9 mouse cellular contexts compared by ENCODE assay signal in the genomic region with DNA sequence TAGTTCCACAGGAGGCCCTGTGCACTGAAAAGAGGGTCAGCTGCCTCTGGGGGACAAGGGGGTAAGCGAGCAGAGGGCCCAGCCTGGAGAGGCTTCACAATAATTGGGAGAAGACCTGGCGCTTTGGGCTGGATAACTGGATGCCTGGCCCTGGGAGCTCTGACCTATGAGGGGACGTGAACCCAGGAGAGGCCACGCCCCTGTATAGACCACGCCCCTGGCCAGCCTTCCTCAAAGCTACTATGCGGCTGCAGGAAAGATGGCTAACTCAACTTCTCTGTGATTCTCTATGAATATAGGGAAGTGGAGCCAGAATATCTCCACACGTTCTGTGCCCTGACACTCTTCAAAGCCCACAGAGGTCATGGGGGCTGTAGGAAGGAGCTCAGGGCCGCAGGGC. TPM values are rescaled to one million over a fixed set of nuclear protein-coding genes. Genes with fewer than 3 reads are reported as not detected.
A peak's percentile ranks its signal among the peaks of the same experiment; 100 is the strongest.
DNase-seq lines count a peak whose midpoint lies in the region; ATAC-seq and TF ChIP-seq lines count a peak whose summit lies in the region.
"Had no signal": no experiment of that assay in that cellular context is flagged by ENCODE, and none has a peak within 500 bp of the region (broad histone marks: within the 10 kb centered on the region; RNA-seq: fewer than 3 reads in every experiment).

No protein-coding gene starts in this region.

- H3K27ac ChIP-seq in heart, embryonic 13.5 days (replicated peaks), result peak overlapping the region; percentile 42; the same call in 1 of the 2 replicates
- H3K27ac ChIP-seq in thymus, adult 2 months (ENCODE audit: control insufficient read depth, insufficient read depth, low read length), result no peak overlapping the region
- H3K27ac ChIP-seq in limb, embryonic 11.5 days (replicated peaks; ENCODE audit: low read depth, low read length), result no peak overlapping the region

- no peaks in the 10 kb centered on the region for H3K27me3 ChIP-seq in heart, embryonic 13.5 days (replicated peaks)
- H3K27me3 ChIP-seq in thymus, adult 2 months (ENCODE audit: control insufficient read depth, insufficient read depth, low read length), result no peaks in the 10 kb centered on the region
- H3K27me3 ChIP-seq in limb, embryonic 11.5 days (ENCODE audit: control insufficient read depth, insufficient read depth, low read length), result no peaks in the 10 kb centered on the region

- peak overlapping the region; percentile 38 for H3K4me2 ChIP-seq in heart, embryonic 13.5 days
- no peak overlapping the region for H3K4me2 ChIP-seq in limb, embryonic 11.5 days (ENCODE audit: low read depth, severe bottlenecking)

- no peak for DNase-seq in heart, adult 8-10 months (ENCODE audit: low spot score)
- DNase-seq in thymus, postnatal 4 days, result peak; percentile 25
- DNase-seq in thymus, adult 2 months, result no peak
- DNase-seq in limb, embryonic 11.5 days (ENCODE audit: low spot score), result peak; percentile 82
- DNase-seq in gastrocnemius, adult 18-20 months (ENCODE audit: low spot score), result no peak
- DNase-seq in urinary bladder, adult 2 months (ENCODE audit: low spot score), result no peak
- no peak for DNase-seq in left cerebral cortex, postnatal 14 days (ENCODE audit: low spot score in 2 of 2)

- no peak overlapping the region for H3K4me3 ChIP-seq in heart, embryonic 13.5 days
- no peak overlapping the region for H3K4me3 ChIP-seq in thymus, adult 2 months (ENCODE audit: control insufficient read depth, insufficient read depth, low read length)
- H3K4me3 ChIP-seq in limb, embryonic 11.5 days (ENCODE audit: low read depth, low read length), result no peak overlapping the region

- no peak for TF ChIP-seq CTCF in thymus, adult 2 months (IDR thresholded peaks at IDR 0.05; ENCODE audit: borderline replicate concordance, control insufficient read depth, extremely low read depth, insufficient read depth, low read length, poor library complexity)

- intact Hi-C loops in left cerebral cortex, postnatal 14 days (cut with DNase I), result no loop called here

- H3K9ac ChIP-seq in heart, embryonic 13.5 days, result 0 out of 2 replicates have a peak overlapping the region, but pooled peaks have one; percentile 33
- H3K9ac ChIP-seq in limb, embryonic 11.5 days (ENCODE audit: low read length), result no peak overlapping the region

- peaks cover 45% of the 10 kb centered on the region for H3K4me1 ChIP-seq in heart, embryonic 13.5 days
- H3K4me1 ChIP-seq in thymus, adult 2 months (replicated peaks; ENCODE audit: control insufficient read depth, insufficient read depth, low read length), result no peaks in the 10 kb centered on the region
- H3K4me1 ChIP-seq in limb, embryonic 11.5 days (ENCODE audit: control insufficient read depth, insufficient read depth, low read length), result peaks cover 22% of the 10 kb centered on the region

- no peaks in the 10 kb centered on the region for H3K9me3 ChIP-seq in heart, embryonic 13.5 days
- H3K9me3 ChIP-seq in limb, embryonic 11.5 days (ENCODE audit: control insufficient read depth, low read length), result no peaks in the 10 kb centered on the region; the same call in 1 of the 2 replicates

- no peaks in the 10 kb centered on the region for H3K36me3 ChIP-seq in heart, embryonic 13.5 days
- no peaks in the 10 kb centered on the region for H3K36me3 ChIP-seq in thymus, adult 2 months (ENCODE audit: control insufficient read depth, insufficient read depth, low read length)
- no peaks in the 10 kb centered on the region for H3K36me3 ChIP-seq in limb, embryonic 11.5 days (ENCODE audit: control insufficient read depth, insufficient read depth, low read length)

- 23% methylated on average over 8 of the region's 8 CpGs for WGBS in heart, embryonic 13.5 days
- WGBS in thymus, adult 2 months, result 38% methylated on average over 8 of the region's 8 CpGs
- WGBS in limb, embryonic 11.5 days, result 7% methylated on average over 8 of the region's 8 CpGs

- ATAC-seq in heart, embryonic 13.5 days (ENCODE audit: extremely low read depth, insufficient number of reproducible peaks, low FRiP score, low TSS enrichment), result no peak
- no peak for ATAC-seq in limb, embryonic 11.5 days (ENCODE audit: insufficient number of reproducible peaks, low FRiP score, low TSS enrichment, low read depth)
- ATAC-seq: inflammation-experienced regulatory T-cells, adult 6 months had no signal

- no peak for TF ChIP-seq POLR2A in thymus, adult 2 months (IDR thresholded peaks at IDR 0.05; ENCODE audit: control insufficient read depth, extremely low read depth, insufficient read depth, low read length, poor library complexity)

RNA-seq across cellular contexts. Expression of gene Pcbd1, which starts 24.5 kb away (rescaled TPM):
- polyA plus RNA-seq in heart, embryonic 13.5 days (2015; fragmentation: Nextera tagmentation; extraction: Ambion mirVana), result 70.7 and 73.7 TPM in 2 replicates
- total RNA-seq in heart, adult 8-10 months (2022), result 1 to 10 TPM in 2 of 4 experiments, under 1 TPM in 2; 0.37 to 1.8 (median 0.92) TPM
- 0.71 and 1.1 TPM in 2 replicates for polyA plus RNA-seq in thymus, adult 2 months (2012; rRNA removed)
- 20.5 and 21.8 TPM in 2 replicates for polyA plus RNA-seq in limb, embryonic 11.5 days (2014; fragmentation: Nextera tagmentation; extraction: Ambion mirVana)
- 1 to 10 TPM in 1 of 2 experiments, under 1 TPM in 1; 0.50 to 1.2 TPM for total RNA-seq in gastrocnemius, adult 18-20 months (2021)
- polyA plus RNA-seq in urinary bladder, adult 2 months (2012; rRNA removed), result 19.7 and 22.7 TPM in 2 replicates
- total RNA-seq in left cerebral cortex, postnatal 14 days (2021), result 1 to 10 TPM; 8.6 to 9.4 TPM

Comparison
In these comparisons a context has a peak if more than half of its experiments do, and no peak if none do; other contexts are left out.
1. DNase-seq: peak in thymus, postnatal 4 days (single experiment) and limb, embryonic 11.5 days (single experiment); none in heart, adult 8-10 months (single experiment), thymus, adult 2 months (single experiment), gastrocnemius, adult 18-20 months (single experiment), urinary bladder, adult 2 months (single experiment) and left cerebral cortex, postnatal 14 days (0 of 2).
2. RNA of gene Pcbd1, which starts 24.5 kb away (polyA plus RNA-seq): 70.7 to 73.7 TPM in heart, embryonic 13.5 days, 19.7 to 22.7 TPM in urinary bladder, adult 2 months and 20.5 to 21.8 TPM in limb, embryonic 11.5 days; 0.71 to 1.1 TPM in thymus, adult 2 months; every median in the first group is over 10 times any median in the second.